11 mouse cellular contexts compared by ENCODE assay signal in genomic region chr6:97855420-97856170, GRCm38 (mm10). TPM values are rescaled to one million over a fixed set of nuclear protein-coding genes. Genes with fewer than 3 reads are reported as not detected.
DNase-seq lines count a peak whose midpoint lies in the region; ATAC-seq and TF ChIP-seq lines count a peak whose summit lies in the region.
"Had no signal": no experiment of that assay in that cellular context is flagged by ENCODE, and none has a peak within 500 bp of the region (broad histone marks: within the 10 kb centered on the region; RNA-seq: fewer than 3 reads in every experiment).

No protein-coding gene starts in this region.

- intact Hi-C loops in gastrocnemius, adult 2 months (cut with DNase I) = no loop called here

- no peak for TF ChIP-seq CTCF in gastrocnemius, adult 2 months (IDR thresholded peaks at IDR 0.05)

- H3K36me3 ChIP-seq in heart, embryonic 14.5 days (ENCODE audit: control insufficient read depth, insufficient read depth, low read length) = no peaks in the 10 kb centered on the region
- no peaks in the 10 kb centered on the region for H3K36me3 ChIP-seq in macrophage (ENCODE audit: inconsistent target)

- 46% methylated on average over 8 of the region's 8 CpGs for WGBS in heart, embryonic 14.5 days
- WGBS in macrophage (ENCODE audit: missing documents) = 34% methylated on average over 5 of the region's 8 CpGs

- H3K4me1 ChIP-seq in heart, embryonic 14.5 days (ENCODE audit: control insufficient read depth in 2 of 2, insufficient read depth in 2 of 2, low read length in 2 of 2) = peaks cover 5 to 21% of the 10 kb centered on the region in 2 experiments; a peak in 3 of 4 replicates

- H3K79me2 ChIP-seq in macrophage (ENCODE audit: inconsistent target) = peaks cover 64% of the 10 kb centered on the region

- no peaks in the 10 kb centered on the region for H3K9me3 ChIP-seq in heart, embryonic 14.5 days (ENCODE audit: control insufficient read depth, low read length)

- peak; percentile 62 for DNase-seq in gastrocnemius, adult 2 months
- DNase-seq in gastrocnemius, postnatal 10 days = no peak
- DNase-seq in brain, adult 2 months (ENCODE audit: low read depth, low spot score) = peak; percentile 83
- DNase-seq in thymus, postnatal 25 days = no peak
- DNase-seq in T-cell, adult 2 months (ENCODE audit: low spot score) = no peak
- DNase-seq in embryo, embryonic 10 days (ENCODE audit: low spot score) = no peak
- DNase-seq: kidney, adult 18-20 months had no signal

- H3K27ac ChIP-seq in gastrocnemius, adult 2 months = peak overlapping the region; percentile 86
- peak overlapping the region; percentile 30 to 48 for H3K27ac ChIP-seq in heart, embryonic 14.5 days (replicated peaks in 1 of 2; ENCODE audit: control insufficient read depth in 1 of 2, insufficient read depth in 1 of 2, low read depth in 2 of 2, low read length in 2 of 2)
- H3K27ac ChIP-seq in macrophage = peak overlapping the region; percentile 98
- H3K27ac ChIP-seq: liver, embryonic 14.5 days had no signal

- no peaks in the 10 kb centered on the region for H3K27me3 ChIP-seq in heart, embryonic 14.5 days (ENCODE audit: control insufficient read depth, insufficient read depth, low read length)

- H3K4me2 ChIP-seq in heart, embryonic 14.5 days (ENCODE audit: low read length) = no peak overlapping the region

- ATAC-seq in heart, embryonic 14.5 days (ENCODE audit: insufficient number of reproducible peaks, insufficient read depth, low FRiP score, low read depth) = peak; percentile 26; the same call in 1 of the 2 replicates
- ATAC-seq: CD4-positive, CD25-positive, alpha-beta regulatory T cell, adult 4 months had no signal

- H3K4me3 ChIP-seq in gastrocnemius, adult 2 months = peak overlapping the region; percentile 1; the same call in 1 of the 2 replicates
- no peak overlapping the region for H3K4me3 ChIP-seq in heart, embryonic 14.5 days (ENCODE audit: control insufficient read depth in 1 of 2, insufficient read depth in 1 of 2, low read depth in 1 of 2, low read length in 2 of 2)
- no peak overlapping the region for H3K4me3 ChIP-seq in macrophage (ENCODE audit: inconsistent target)

- H3K9ac ChIP-seq in heart, embryonic 14.5 days (ENCODE audit: low read length) = no peak overlapping the region
- H3K9ac ChIP-seq: liver, embryonic 14.5 days had no signal

RNA-seq across cellular contexts. Expression of gene Mitf, which starts 48.7 kb away (rescaled TPM):
- total RNA-seq in gastrocnemius, adult 2 months (2021) = 10 to 100 TPM; 14.4 to 21.6 TPM
- total RNA-seq in gastrocnemius, postnatal 10 days (2021) = 1 to 10 TPM; 5.4 to 5.8 TPM
- 26.4 and 28.0 TPM in 2 replicates for polyA plus RNA-seq in heart, embryonic 14.5 days (2014; fragmentation: Nextera tagmentation; extraction: Ambion mirVana)
- 100 to 1,000 TPM; 105 to 325 (median 155) TPM for total RNA-seq in macrophage (2018; cell fraction: chromatin; rRNA removed)
- total RNA-seq in macrophage (2018; cell fraction: cytosol; rRNA removed) = 10 to 100 TPM; 37.1 to 78.3 (median 50.7) TPM
- total RNA-seq in macrophage (2018; cell fraction: nucleus; rRNA removed) = 100 to 1,000 TPM in 25 of 26 experiments, 10 to 100 TPM in 1; 95.4 to 382 (median 112) TPM
- 26.4 to 41.8 TPM (median 32.8 TPM) in 3 replicates for polyA plus RNA-seq in macrophage (2018)

Comparison
In these comparisons a context has a peak if more than half of its experiments do, and no peak if none do; other contexts are left out.
1. DNase-seq: peak in gastrocnemius, adult 2 months (single experiment) and brain, adult 2 months (single experiment); none in gastrocnemius, postnatal 10 days (single experiment), thymus, postnatal 25 days (single experiment), T-cell, adult 2 months (single experiment) and embryo, embryonic 10 days (single experiment).
2. H3K27ac ChIP-seq: peak in every context shown above with its lines; median percentile 98 in macrophage; 86 in gastrocnemius, adult 2 months; 39 in heart, embryonic 14.5 days.